Mouse (Mus musculus) forebrain, embryonic 13.5 days (tissue): Measurements from ENCODE around the gene Stmnd1. TPM values are rescaled to one million over a fixed set of nuclear protein-coding genes. Genes with fewer than 3 reads are reported as not detected.
A peak's percentile ranks its signal among the peaks of the same experiment; 100 is the strongest.

ENCODE experiments used
- ATAC-seq: fragments of 200-750 bp; cut with Nextera tagmentation; 2 replicates; pipeline ENCODE4 v1.8.0; 2017
- H3K27ac ChIP-seq: fragments of 300-500 bp; sonication (generic); 2 replicates; pipeline ENCODE4 v1.5.1; 2015; ENCODE audit warnings: inconsistent platforms, mild to moderate bottlenecking, moderate library complexity
- H3K27me3 ChIP-seq: fragments of 300-500 bp; sonication (generic); 2 replicates; pipeline ENCODE4 v1.6.1; 2015; ENCODE audit warnings: mild to moderate bottlenecking, inconsistent platforms
- H3K36me3 ChIP-seq: fragments of 300-500 bp; sonication (generic); 2 replicates; pipeline ENCODE4 v1.6.1; 2015; ENCODE audit warnings: mild to moderate bottlenecking, inconsistent platforms; ENCODE audit not compliant: poor library complexity, severe bottlenecking
- H3K4me1 ChIP-seq: fragments of 300-500 bp; sonication (generic); 2 replicates; pipeline ENCODE4 v1.6.1; 2015; ENCODE audit warnings: inconsistent platforms
- H3K4me2 ChIP-seq: fragments of 300-500 bp; sonication (generic); 2 replicates; pipeline ENCODE4 v1.6.1; 2015; ENCODE audit warnings: inconsistent platforms, mild to moderate bottlenecking, moderate library complexity
- H3K4me3 ChIP-seq: fragments of 300-500 bp; sonication (generic); 2 replicates; pipeline ENCODE4 v1.5.1; 2015; ENCODE audit warnings: mild to moderate bottlenecking, inconsistent platforms
- H3K9ac ChIP-seq: fragments of 300-500 bp; sonication (generic); 2 replicates; pipeline ENCODE4 v1.6.1; 2015; ENCODE audit warnings: mild to moderate bottlenecking, inconsistent platforms
- H3K9me3 ChIP-seq: fragments of 300-500 bp; sonication (generic); replicated peaks from 2 replicates; pipeline ENCODE4 v1.6.1; 2016; ENCODE audit warnings: inconsistent platforms
- WGBS: fragments of 180-500 bp; shearing (Covaris S2); methylation state at CpG from one replicate; pipeline ENCODE4 v1.1.7; 2015; 5-methylcytosine and 5-hydroxymethylcytosine counted together
- polyA plus RNA-seq: library from polyadenylated mRNA; unstranded; fragments of >200 nt; fragmentation: Nextera tagmentation; extraction: Ambion mirVana; gene quantifications from 2 replicates; pipeline ENCODE4 v1.2.1, GENCODE M21; 2015

Stmnd1 gene
- polyA plus RNA-seq, 1 experiment from 2014 or later = not detected

DNA sequence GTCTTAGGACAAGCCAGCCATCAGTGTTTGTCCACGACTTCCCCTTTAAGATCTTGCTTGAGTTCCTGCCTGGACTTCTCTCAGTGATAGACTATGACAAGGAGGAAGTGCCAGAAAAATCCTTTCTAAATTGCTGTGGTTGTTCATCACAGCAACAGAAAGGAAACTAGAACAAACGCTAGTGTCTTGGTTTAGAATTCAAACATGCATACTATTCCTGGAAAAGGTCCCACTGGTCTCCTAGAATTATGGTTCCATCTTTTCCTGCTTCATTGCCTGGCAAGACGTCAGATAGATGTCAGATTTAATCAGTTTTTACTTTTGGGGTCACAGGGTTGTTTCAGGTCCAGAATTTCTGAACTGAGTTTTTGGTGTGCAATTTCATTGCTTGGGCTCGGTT, 14.0 kb upstream of the Stmnd1 start:
- no peaks in the 10 kb centered on the region for H3K9me3 ChIP-seq
- 79% methylated on average over 4 of the region's 4 CpGs for WGBS
- no peak overlapping the region for H3K4me2 ChIP-seq
- no peak for ATAC-seq
- H3K4me3 ChIP-seq = no peak overlapping the region
- no peaks in the 10 kb centered on the region for H3K4me1 ChIP-seq
- H3K9ac ChIP-seq = no peak overlapping the region
- no peaks in the 10 kb centered on the region for H3K27me3 ChIP-seq
- H3K27ac ChIP-seq = no peak overlapping the region
- H3K36me3 ChIP-seq = no peaks in the 10 kb centered on the region

DNA sequence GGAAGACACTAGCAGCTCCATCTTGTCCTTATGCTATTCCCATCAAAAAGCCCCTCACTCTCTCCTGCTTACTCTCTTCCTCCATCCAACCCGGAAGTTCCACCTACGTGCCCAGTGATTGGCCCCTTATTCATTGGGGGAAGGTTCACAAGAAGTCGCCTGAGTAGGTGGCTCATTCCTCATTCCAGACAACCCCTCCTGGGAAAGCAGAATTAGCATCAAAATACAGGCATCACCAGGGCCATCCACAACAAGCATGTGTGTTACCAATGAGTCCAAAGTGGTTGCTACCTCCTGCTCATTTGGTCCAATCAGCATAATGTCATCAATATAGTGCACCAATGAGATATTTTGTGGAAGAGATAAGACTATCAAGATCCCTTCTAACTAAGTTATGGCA, 12.3 kb upstream of the Stmnd1 start:
- Histone ChIP-seq H3K4me3 (no peak overlapping the region), H3K4me1 (no peaks in the 10 kb centered on the region), H3K27ac (no peak overlapping the region), H3K27me3 (no peaks in the 10 kb centered on the region), H3K9me3 (no peaks in the 10 kb centered on the region), H3K36me3 (no peaks in the 10 kb centered on the region), H3K4me2 (no peak overlapping the region), H3K9ac (no peak overlapping the region)
- ATAC-seq = no peak
- 61% methylated on average over 3 of the region's 3 CpGs for WGBS

DNA sequence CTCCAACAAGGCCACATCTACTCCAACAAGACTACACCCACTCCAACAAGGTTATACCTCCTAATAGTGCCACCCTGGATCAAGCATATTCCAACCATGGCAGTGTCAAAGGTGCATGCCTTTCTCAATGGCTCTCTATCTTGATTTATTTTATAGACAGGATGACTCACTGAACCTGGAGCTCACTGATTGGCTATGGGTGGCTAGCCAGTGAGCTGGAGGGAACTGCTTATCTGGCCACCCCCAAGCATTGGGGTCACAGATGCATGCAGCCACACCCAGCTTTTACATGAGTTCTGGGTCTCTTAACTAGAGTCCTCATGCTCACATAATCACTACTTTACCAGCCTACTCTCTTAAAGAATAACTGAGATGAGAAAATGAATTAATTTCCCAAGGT, 5.7 kb upstream of the Stmnd1 start:
- Histone ChIP-seq H3K4me3 (no peak overlapping the region), H3K4me1 (peaks cover 16% of the 10 kb centered on the region), H3K27ac (no peak overlapping the region), H3K36me3 (no peaks in the 10 kb centered on the region), H3K27me3 (peaks cover 3% of the 10 kb centered on the region; the same call in 1 of the 2 replicates), H3K9me3 (no peaks in the 10 kb centered on the region), H3K9ac (no peak overlapping the region), H3K4me2 (no peak overlapping the region)
- ATAC-seq = no peak

DNA sequence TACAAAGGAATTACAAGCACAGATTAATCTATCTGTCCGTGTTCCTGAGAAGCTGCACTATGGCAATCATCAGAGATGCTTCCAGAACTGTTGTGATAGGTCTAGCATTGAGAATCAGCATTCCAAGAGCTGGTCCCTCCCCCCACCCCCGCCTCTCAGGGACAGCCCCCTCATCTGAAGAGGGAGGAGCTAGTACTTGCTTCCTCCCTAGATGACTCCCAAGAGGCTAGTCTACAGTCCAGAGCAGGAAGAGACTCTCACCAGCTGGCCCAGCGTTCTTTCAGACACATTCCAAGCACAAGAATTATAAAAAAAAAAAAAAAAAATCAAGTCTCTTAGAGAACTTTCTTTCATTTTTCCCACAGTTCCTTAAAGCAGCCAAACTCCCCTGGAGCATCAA, 5.2 kb upstream of the Stmnd1 start:
- Histone ChIP-seq H3K4me1 (peaks cover 20% of the 10 kb centered on the region), H3K9me3 (no peaks in the 10 kb centered on the region), H3K4me3 (no peak overlapping the region), H3K36me3 (no peaks in the 10 kb centered on the region), H3K9ac (no peak overlapping the region), H3K4me2 (0 out of 2 replicates have a peak overlapping the region, but pooled peaks have one; percentile 32), H3K27ac (no peak overlapping the region), H3K27me3 (peaks cover 3% of the 10 kb centered on the region; the same call in 1 of the 2 replicates)
- ATAC-seq = no peak
- WGBS = 29% methylated on average over 3 of the region's 3 CpGs

DNA sequence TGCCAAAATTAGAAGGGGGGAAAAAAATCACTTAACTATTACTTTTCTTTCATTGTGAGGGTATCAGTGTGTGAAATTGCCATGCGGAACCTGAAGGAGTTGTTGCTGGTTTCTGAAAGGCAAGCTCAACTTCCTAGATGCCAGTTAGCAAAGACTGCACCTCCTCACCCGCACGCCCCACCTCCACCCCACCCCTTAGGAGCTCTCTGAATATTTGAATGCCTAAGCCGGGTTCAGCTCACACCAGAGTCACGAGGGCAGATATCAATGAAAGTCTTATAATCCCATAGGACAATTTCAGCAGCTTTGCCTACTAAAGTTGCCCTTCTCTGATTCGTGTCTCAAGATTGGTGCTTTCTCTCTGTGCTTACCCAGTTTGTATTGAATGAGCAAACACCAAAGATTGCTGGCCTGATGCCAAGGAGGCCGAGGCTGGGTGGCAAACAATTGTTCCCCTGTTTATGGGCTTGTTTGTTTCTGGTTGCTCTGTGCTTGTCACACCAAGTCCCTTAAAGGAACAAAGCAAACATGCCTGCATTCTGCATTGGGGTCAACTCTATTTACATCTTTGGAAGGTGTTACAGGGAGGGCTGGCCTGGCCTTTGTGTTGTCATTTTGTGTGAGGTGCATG, 4.6 kb upstream of the Stmnd1 start:
- Histone ChIP-seq H3K36me3 (no peaks in the 10 kb centered on the region), H3K9ac (no peak overlapping the region), H3K9me3 (no peaks in the 10 kb centered on the region), H3K4me1 (peaks cover 24% of the 10 kb centered on the region), H3K27me3 (peaks cover 6% of the 10 kb centered on the region), H3K27ac (peak overlapping the region; percentile 26; the same call in 1 of the 2 replicates), H3K4me3 (no peak overlapping the region), H3K4me2 (peak overlapping the region; percentile 32)
- 18% methylated on average over 7 of the region's 7 CpGs for WGBS
- ATAC-seq = peak; percentile 76; the same call in 1 of the 2 replicates

DNA sequence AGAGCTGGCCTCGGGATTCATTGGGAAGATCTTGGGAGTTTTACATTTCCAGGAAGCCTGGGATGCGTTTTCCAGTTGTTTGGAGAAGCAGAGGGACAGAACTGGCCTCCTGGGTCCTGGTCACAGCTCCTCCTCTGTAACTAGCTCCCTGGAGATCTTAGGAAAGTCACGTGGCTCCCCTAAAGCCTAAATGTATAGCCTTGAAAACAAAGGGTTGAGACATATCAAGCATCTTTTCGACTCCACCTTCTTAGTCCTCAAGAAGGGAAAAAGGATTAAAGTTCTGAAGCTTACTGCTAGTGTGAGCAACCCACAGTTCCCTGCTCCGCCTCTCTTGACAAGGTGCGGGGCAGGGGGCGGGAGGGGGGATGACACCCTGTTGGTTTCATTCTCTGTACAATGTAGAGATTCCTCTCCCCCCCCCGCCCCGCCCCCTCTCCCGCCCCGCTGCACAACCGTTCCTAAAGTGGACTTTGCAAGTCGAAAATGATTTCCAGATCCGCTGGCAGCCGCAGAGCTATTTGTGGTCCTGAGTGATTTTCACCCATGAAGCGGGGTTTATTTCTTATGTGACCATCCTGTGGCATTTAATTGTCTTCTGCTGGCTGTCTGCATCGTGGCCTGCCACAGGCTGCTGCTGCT, 589 bp upstream of the Stmnd1 start:
- Histone ChIP-seq H3K4me1 (peaks cover 24% of the 10 kb centered on the region), H3K27ac (no peak overlapping the region), H3K36me3 (no peaks in the 10 kb centered on the region), H3K9ac (no peak overlapping the region), H3K4me2 (peak overlapping the region; percentile 39), H3K9me3 (no peaks in the 10 kb centered on the region), H3K27me3 (peaks cover 6% of the 10 kb centered on the region), H3K4me3 (no peak overlapping the region)
- ATAC-seq = no peak
- 15% methylated on average over 17 of the region's 17 CpGs for WGBS

DNA sequence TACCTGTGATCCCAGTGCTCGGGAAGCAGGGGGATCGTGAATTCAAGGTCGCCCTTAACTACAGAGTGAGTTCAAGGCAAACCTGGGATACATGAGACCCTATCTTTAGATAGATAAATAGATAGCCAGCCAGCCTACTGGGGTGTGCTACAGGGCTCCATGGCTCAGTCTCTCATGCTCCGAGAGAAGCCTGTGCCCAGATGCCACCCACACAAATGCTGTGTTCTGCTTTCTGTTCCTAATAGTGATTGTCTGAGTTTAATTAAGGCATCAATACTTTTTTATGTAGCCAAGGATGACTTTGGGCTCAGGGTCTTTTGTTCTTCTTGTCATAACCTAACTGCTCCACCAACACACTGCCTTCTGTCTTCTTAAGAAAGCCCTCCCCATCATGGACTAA, 2.2 kb downstream of the Stmnd1 start:
- Histone ChIP-seq H3K27ac (no peak overlapping the region), H3K27me3 (peaks cover 6% of the 10 kb centered on the region), H3K36me3 (no peaks in the 10 kb centered on the region), H3K4me2 (no peak overlapping the region), H3K4me1 (peaks cover 8% of the 10 kb centered on the region; the same call in 1 of the 2 replicates), H3K9ac (no peak overlapping the region), H3K4me3 (no peak overlapping the region), H3K9me3 (no peaks in the 10 kb centered on the region)
- 90% methylated on average over 4 of the region's 4 CpGs for WGBS
- ATAC-seq = no peak

DNA sequence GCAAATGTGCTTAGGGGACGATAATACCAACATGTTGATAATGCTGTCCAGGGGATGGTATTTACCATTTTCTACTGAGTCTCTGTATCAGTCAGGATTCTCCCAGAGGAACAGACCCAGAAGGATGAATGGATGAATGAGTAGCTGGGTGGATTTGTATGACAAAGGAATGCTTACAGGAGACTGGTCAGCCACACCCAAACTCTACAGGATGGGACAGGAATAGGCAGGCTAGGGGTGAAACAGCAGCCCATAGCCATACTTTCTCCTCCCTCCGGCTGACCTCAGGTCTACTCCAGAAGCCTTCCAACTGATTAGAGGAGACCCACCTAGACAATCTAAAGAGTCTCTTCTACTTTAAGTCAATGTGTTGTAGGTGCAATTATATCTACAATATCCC, 9.0 kb downstream of the Stmnd1 start:
- Histone ChIP-seq H3K36me3 (no peaks in the 10 kb centered on the region), H3K4me3 (no peak overlapping the region), H3K27me3 (no peaks in the 10 kb centered on the region), H3K4me1 (no peaks in the 10 kb centered on the region), H3K4me2 (no peak overlapping the region), H3K27ac (no peak overlapping the region), H3K9ac (no peak overlapping the region), H3K9me3 (no peaks in the 10 kb centered on the region)
- WGBS = 88% methylated on average over 2 of the region's 2 CpGs
- no peak for ATAC-seq

DNA sequence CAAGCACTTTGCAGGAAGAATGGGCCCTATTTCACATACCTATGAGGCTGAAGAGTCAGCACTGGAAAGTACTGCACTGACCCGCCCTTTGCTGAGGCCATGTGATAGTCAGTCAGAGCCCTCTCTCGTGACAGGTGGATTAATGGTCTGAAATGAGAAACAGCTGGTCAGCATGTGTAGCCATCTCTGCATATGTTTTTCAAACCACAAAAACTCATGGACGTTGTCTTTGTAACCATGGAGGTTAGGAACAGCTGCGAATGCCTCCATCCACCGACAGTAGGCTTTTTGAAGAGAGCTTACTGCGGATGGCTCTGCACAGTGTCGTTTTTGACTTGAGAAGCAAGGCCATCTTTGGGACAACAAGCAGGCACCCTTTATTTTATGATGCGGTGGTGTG, 14.3 kb downstream of the Stmnd1 start:
- WGBS = 86% methylated on average over 8 of the region's 8 CpGs
- no peaks in the 10 kb centered on the region for H3K36me3 ChIP-seq
- H3K4me1 ChIP-seq = no peaks in the 10 kb centered on the region
- no peak overlapping the region for H3K4me3 ChIP-seq
- H3K9ac ChIP-seq = no peak overlapping the region
- no peak overlapping the region for H3K27ac ChIP-seq
- no peaks in the 10 kb centered on the region for H3K9me3 ChIP-seq
- ATAC-seq = no peak
- H3K27me3 ChIP-seq = no peaks in the 10 kb centered on the region
- no peak overlapping the region for H3K4me2 ChIP-seq

DNA sequence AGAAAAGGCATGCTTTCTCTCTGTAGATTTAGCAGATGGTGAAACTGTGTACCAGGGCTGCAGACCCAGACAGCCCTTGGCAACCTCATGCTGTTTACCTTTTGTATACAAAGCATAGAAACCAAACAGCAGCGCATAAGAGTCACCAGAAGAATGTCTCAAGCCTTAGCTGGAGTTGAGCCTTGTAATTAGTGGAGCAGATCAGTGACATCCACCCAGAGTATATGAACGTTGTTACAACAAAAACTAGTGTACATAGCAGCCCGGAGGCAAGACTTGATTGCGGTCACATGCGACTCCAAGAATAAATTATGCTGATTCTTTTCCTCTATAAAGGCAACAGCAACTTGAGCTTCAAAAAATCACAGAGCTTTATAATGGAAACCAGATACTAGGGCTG, 14.9 kb downstream of the Stmnd1 start:
- no peaks in the 10 kb centered on the region for H3K36me3 ChIP-seq
- no peak overlapping the region for H3K4me3 ChIP-seq
- no peaks in the 10 kb centered on the region for H3K9me3 ChIP-seq
- ATAC-seq = no peak
- no peak overlapping the region for H3K9ac ChIP-seq
- no peak overlapping the region for H3K27ac ChIP-seq
- H3K4me2 ChIP-seq = no peak overlapping the region
- no peaks in the 10 kb centered on the region for H3K4me1 ChIP-seq
- H3K27me3 ChIP-seq = no peaks in the 10 kb centered on the region
- WGBS = 82% methylated on average over 5 of the region's 5 CpGs

DNA sequence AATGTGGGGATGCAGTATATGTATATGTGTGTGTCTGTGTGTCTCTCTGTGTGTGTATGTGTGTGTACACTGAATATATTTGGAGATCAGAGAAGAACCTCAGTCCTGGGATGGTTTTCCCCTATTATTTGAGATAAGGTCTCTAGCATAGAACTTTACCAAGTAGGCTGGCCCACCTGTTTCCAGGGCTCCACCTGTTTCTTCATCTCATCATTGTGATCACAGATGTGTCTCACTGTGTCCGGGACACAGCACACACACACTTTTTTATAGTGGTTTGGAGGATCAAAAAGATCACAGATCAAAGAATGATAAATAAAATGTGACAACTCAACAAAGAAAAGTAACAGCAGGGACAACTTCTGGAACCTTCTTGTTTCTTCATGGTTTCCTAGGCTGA, 17.0 kb downstream of the Stmnd1 start:
- H3K9ac ChIP-seq = no peak overlapping the region
- no peak overlapping the region for H3K27ac ChIP-seq
- H3K4me1 ChIP-seq = no peaks in the 10 kb centered on the region
- no peak for ATAC-seq
- WGBS = 80% methylated on average over 1 of the region's 1 CpGs
- H3K27me3 ChIP-seq = no peaks in the 10 kb centered on the region
- H3K4me3 ChIP-seq = no peak overlapping the region
- no peak overlapping the region for H3K4me2 ChIP-seq
- H3K9me3 ChIP-seq = no peaks in the 10 kb centered on the region
- H3K36me3 ChIP-seq = no peaks in the 10 kb centered on the region

DNA sequence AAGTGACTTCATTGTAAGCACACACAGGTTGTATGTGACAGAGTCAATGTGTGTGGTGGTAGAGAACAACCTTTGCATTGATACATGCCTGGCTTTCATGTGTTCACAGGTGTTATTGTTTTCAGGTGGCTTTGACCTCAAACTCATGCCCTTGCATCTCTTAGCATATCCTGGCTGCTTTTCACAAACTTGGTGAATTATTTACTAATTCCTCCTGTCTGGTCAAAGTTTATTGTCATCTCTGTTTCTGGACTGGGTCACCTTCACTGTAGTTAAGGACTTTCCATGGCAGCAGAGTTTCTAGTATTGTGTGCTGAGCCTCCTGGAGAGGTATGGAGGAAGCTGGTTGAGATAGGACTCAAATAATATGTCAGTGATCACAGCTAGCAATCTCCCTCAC, 20.8 kb downstream of the Stmnd1 start:
- H3K4me2 ChIP-seq = no peak overlapping the region
- no peaks in the 10 kb centered on the region for H3K27me3 ChIP-seq
- ATAC-seq = no peak
- no peaks in the 10 kb centered on the region for H3K4me1 ChIP-seq
- no peak overlapping the region for H3K4me3 ChIP-seq
- no peaks in the 10 kb centered on the region for H3K9me3 ChIP-seq
- no peaks in the 10 kb centered on the region for H3K36me3 ChIP-seq
- no peak overlapping the region for H3K27ac ChIP-seq
- H3K9ac ChIP-seq = no peak overlapping the region

DNA sequence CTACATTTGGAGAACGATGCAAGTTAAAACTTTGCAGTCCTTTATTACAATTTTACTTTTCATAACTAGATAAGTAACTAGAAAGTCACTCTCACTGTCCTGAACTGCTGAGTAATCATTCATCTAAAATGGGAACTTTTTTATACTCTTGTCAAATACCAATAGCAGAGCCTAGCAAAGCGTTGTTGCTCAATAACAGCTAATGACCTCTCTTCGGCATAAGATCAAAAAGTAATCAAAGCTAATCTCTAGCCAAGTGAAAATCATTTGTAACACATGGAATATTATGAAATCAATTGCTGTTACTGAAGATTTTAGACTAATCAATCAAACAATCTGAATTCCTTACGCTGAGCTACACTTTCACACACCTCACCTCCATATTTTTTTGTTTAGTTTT, 24.2 kb downstream of the Stmnd1 start:
- H3K9me3 ChIP-seq = no peaks in the 10 kb centered on the region
- H3K9ac ChIP-seq = no peak overlapping the region
- WGBS = 94% methylated on average over 4 of the region's 4 CpGs
- no peak overlapping the region for H3K4me2 ChIP-seq
- H3K27ac ChIP-seq = no peak overlapping the region
- no peaks in the 10 kb centered on the region for H3K27me3 ChIP-seq
- H3K4me3 ChIP-seq = no peak overlapping the region
- no peak for ATAC-seq
- H3K36me3 ChIP-seq = no peaks in the 10 kb centered on the region
- no peaks in the 10 kb centered on the region for H3K4me1 ChIP-seq
